Mouse (Mus musculus) cerebellum, adult 2 months (tissue): Measurements from ENCODE around the gene Iyd. TPM values are rescaled to one million over a fixed set of nuclear protein-coding genes. Genes with fewer than 3 reads are reported as not detected.
"Not testable (repeated sequence)": the region's sequence is repeated elsewhere in the genome, so short reads cannot be mapped to it uniquely, and the experiment has no call there.

Experiments
- DNase-seq, 2 experiments: peaks; one replicate each; pipeline ENCODE4 v3.0.0; 2021
- H3K27ac ChIP-seq: fragments of 200-500 bp; 2 replicates; pipeline ENCODE4 v1.5.1; 2012; ENCODE audit warnings: low read length, control low read depth, inconsistent platforms; ENCODE audit not compliant: insufficient read depth
- H3K27me3 ChIP-seq: fragments of 200-500 bp; 2 replicates; pipeline ENCODE4 v1.6.1; 2012; ENCODE audit warnings: inconsistent platforms, mild to moderate bottlenecking, low read length, moderate library complexity; ENCODE audit not compliant: control insufficient read depth, insufficient read depth
- H3K4me1 ChIP-seq: fragments of 200-500 bp; 2 replicates; pipeline ENCODE4 v1.6.1; 2011; ENCODE audit warnings: low read length; ENCODE audit not compliant: control insufficient read depth, insufficient read depth
- H3K4me3 ChIP-seq: fragments of 200-500 bp; replicated peaks from 2 replicates; pipeline ENCODE3; 2011; ENCODE audit warnings: mild to moderate bottlenecking, low read depth, low read length, control low read depth; ENCODE audit not compliant: insufficient read depth
- CTCF ChIP-seq: fragments of 200-500 bp; IDR thresholded peaks from 2 replicates; pipeline ENCODE4 v1.5.1; 2011; ENCODE audit warnings: low read depth, mild to moderate bottlenecking, control low read depth, low read length, moderate library complexity, borderline replicate concordance; ENCODE audit not compliant: insufficient read depth
- POLR2A ChIP-seq: fragments of 200-500 bp; IDR thresholded peaks from 2 replicates; pipeline ENCODE4 v1.6.1; 2011; ENCODE audit warnings: low read length, control low read depth, borderline replicate concordance; ENCODE audit not compliant: insufficient read depth
- WGBS: fragments of 180-500 bp; shearing (Covaris S2); methylation state at CpG from one replicate; pipeline ENCODE4 v1.1.7; 2018; 5-methylcytosine and 5-hydroxymethylcytosine counted together
- polyA plus RNA-seq: library from polyadenylated mRNA; depleted of rRNA; stranded (reverse); fragments of >200 nt; gene quantifications from 2 replicates; pipeline ENCODE4 v1.2.3, GENCODE M21; 2012; rRNA removed

Iyd gene
- 0.52 and 0.59 TPM in 2 replicates for polyA plus RNA-seq

- H3K4me3 ChIP-seq = no peak within 1 kb of the TSS
- 41% methylated on average over 16 of the region's 16 CpGs for WGBS
- peak in 1 of 2 experiments; percentile 13 for DNase-seq
Measured at GRCm38 (mm10) chr10:3540003-3540827, at the start of gene Iyd. TSS of gene Iyd (plus strand) at chr10:3540240.

DNA sequence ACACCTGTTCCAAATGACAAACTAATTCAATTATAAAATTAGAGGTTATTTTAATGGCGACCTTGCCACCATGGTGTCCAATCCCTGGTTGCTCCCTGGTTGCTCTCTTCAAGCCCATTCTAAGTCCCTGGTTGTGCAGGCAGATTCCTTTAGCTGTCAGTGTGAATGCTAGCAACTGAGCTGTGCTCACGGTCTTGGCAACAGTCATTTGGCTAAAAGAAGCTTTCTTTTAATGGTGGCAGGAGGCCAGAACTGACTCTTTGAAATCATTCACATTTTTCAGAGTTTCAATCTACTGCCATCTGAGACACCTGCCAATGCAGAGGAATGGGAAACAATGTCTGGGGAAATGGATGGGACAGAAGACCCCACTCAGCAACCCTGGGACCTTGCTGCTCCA lies 43.2 kb upstream of the Iyd start:
- TF ChIP-seq CTCF = no peak
- TF ChIP-seq POLR2A = no peak
- DNase-seq = no peak
- no peaks in the 10 kb centered on the region for H3K27me3 ChIP-seq
- WGBS = 31% methylated on average over 2 of the region's 2 CpGs
- H3K4me1 ChIP-seq = no peaks in the 10 kb centered on the region
- H3K27ac ChIP-seq = no peak overlapping the region
- H3K4me3 ChIP-seq = no peak overlapping the region

More at GRCm38 (mm10) chr10:3540003-3540827, at the start of gene Iyd:
- no peak for TF ChIP-seq POLR2A
- no peak for TF ChIP-seq CTCF
- 0 out of 2 replicates have a peak, but pooled peaks cover 3% of the 10 kb centered on the region for H3K4me1 ChIP-seq
- H3K27me3 ChIP-seq = no peaks in the 10 kb centered on the region; the same call in 1 of the 2 replicates
- no peak within 1 kb of the TSS for H3K27ac ChIP-seq

- H3K27me3 ChIP-seq, H3K4me3 ChIP-seq, DNase-seq, H3K27ac ChIP-seq, H3K4me1 ChIP-seq: not testable (repeated sequence)
- WGBS = 97% methylated on average over 6 of the region's 6 CpGs
Measured at GRCm38 (mm10) chr10:3500846-3501245, 39.2 kb upstream of the Iyd start.

DNA sequence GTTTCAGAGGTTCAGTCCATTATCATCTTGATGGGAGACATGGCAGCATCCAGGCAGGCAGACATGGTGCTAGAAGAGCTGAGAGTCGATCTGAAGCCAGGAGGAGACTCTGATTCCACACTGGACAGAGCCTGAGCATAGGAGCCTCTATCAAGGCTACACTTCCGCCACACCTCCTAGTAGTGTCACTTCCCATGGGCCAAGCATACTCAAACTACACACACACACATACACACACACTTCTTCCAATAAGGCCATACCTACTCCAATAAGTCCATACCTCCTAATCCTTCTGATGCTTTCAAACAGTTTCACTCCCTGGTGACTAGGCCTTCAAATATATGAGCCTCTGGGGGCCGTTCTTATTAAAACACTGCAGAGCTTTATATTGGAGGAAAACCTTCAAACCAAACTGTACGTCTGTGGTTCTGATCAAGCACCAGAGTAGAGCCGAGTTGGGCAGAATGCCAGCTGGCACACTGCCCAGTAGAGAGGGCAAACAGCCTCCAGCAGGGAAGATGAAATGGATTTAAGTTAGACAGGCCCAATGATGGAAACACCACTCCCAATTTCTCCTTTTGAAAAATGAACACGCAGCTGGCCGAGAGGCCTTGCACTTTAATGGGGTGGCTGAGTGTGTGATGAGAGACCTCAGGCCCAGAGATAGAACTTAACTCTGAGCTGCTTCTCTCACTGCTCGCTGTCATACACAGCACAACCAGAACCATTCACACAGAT lies 32.4 kb upstream of the Iyd start:
- no peak overlapping the region for H3K4me3 ChIP-seq
- peak; percentile 30 to 33 for DNase-seq
- H3K27ac ChIP-seq = no peak overlapping the region
- no peak for TF ChIP-seq POLR2A
- TF ChIP-seq CTCF = no peak
- no peaks in the 10 kb centered on the region for H3K4me1 ChIP-seq
- WGBS = 56% methylated on average over 8 of the region's 8 CpGs
- no peaks in the 10 kb centered on the region for H3K27me3 ChIP-seq

GRCm38 (mm10) chr10:3508222-3508588 lies 31.8 kb upstream of the Iyd start:
- H3K4me3 ChIP-seq = no peak overlapping the region
- TF ChIP-seq CTCF (no peak), POLR2A (no peak)
- no peaks in the 10 kb centered on the region for H3K4me1 ChIP-seq
- WGBS = 83% methylated on average over 2 of the region's 2 CpGs
- H3K27ac ChIP-seq = no peak overlapping the region
- H3K27me3 ChIP-seq = no peaks in the 10 kb centered on the region
- DNase-seq = no peak

- TF ChIP-seq POLR2A (no peak), CTCF (no peak)
- no peaks in the 10 kb centered on the region for H3K4me1 ChIP-seq
- 87% methylated on average over 2 of the region's 2 CpGs for WGBS
- DNase-seq = no peak
- no peaks in the 10 kb centered on the region for H3K27me3 ChIP-seq
- H3K4me3 ChIP-seq = no peak overlapping the region
- no peak overlapping the region for H3K27ac ChIP-seq
Measured at GRCm38 (mm10) chr10:3508746-3509145, 31.3 kb upstream of the Iyd start.

- 77% methylated on average over 7 of the region's 7 CpGs for WGBS
- Histone ChIP-seq H3K27ac (no peak overlapping the region), H3K4me3 (no peak overlapping the region), H3K27me3 (no peaks in the 10 kb centered on the region), H3K4me1 (no peaks in the 10 kb centered on the region)
- no peak for TF ChIP-seq CTCF
- TF ChIP-seq POLR2A = no peak
- no peak for DNase-seq
Measured at GRCm38 (mm10) chr10:3509663-3510277, 30.3 kb upstream of the Iyd start.

DNA sequence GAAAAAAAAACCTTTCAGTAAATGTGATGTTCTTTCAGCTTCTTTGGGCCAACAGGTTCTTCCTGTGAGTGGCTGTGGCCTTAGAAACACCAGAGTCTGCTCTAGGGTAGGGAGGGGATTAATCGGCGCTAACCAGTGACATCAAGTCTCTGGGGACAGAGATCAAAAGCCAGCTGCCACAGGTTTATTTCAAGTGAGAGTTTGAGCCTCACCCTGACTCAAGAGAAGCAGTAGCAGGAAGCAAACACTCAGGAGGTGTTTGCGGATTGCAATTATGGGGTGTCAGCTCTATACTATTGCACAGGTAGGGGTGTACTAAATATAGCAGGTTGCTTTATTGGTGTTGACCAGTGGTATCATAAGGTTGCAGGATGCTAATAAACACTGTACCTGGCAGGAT lies 29.6 kb upstream of the Iyd start:
- TF ChIP-seq POLR2A (no peak), CTCF (no peak)
- DNase-seq = no peak
- Histone ChIP-seq H3K27ac (no peak overlapping the region), H3K27me3 (no peaks in the 10 kb centered on the region), H3K4me3 (no peak overlapping the region), H3K4me1 (no peaks in the 10 kb centered on the region)
- 76% methylated on average over 3 of the region's 3 CpGs for WGBS
